Mouse (Mus musculus) thymus, adult 18-20 months (tissue): ENCODE data around the gene N4bp2.

Experiments used
- DNase-seq, 2 experiments: peaks; one replicate each; pipeline ENCODE4 v3.0.0; 2022; ENCODE audit warnings: mixed read lengths in 2 of 2

The N4bp2 gene

GRCm38 (mm10) chr5:65866591-65866990 is 103.3 kb downstream of the N4bp2 start:
- no peak for DNase-seq

- DNase-seq = no peak
These were observed 104.2 kb downstream of the N4bp2 start for GRCm38 (mm10) chr5:65867380-65868116.

- DNase-seq = no peak
These were observed 105.1 kb downstream of the N4bp2 start for GRCm38 (mm10) chr5:65868419-65868818.

GRCm38 (mm10) chr5:65869660-65870059 is 106.3 kb downstream of the N4bp2 start:
- no peak for DNase-seq

- DNase-seq = no peak
These were observed 108.1 kb downstream of the N4bp2 start for GRCm38 (mm10) chr5:65871276-65871875.

GRCm38 (mm10) chr5:65873212-65873611 is 109.9 kb downstream of the N4bp2 start:
- DNase-seq = no peak

- DNase-seq = no peak
These were observed 111.9 kb downstream of the N4bp2 start for GRCm38 (mm10) chr5:65875269-65875668.

- no peak for DNase-seq
These were observed 115.0 kb downstream of the N4bp2 start for GRCm38 (mm10) chr5:65878367-65878766.
